Mouse (Mus musculus) spleen, adult 2 months (tissue): Measurements from ENCODE around the gene Resp18.
"Not testable (repeated sequence)": the region's sequence is repeated elsewhere in the genome, so short reads cannot be mapped to it uniquely, and the experiment has no call there.

ENCODE experiments used
- CTCF ChIP-seq: fragments of 200-500 bp; IDR thresholded peaks from 2 replicates; pipeline ENCODE4 v1.5.1; 2011; ENCODE audit warnings: mild to moderate bottlenecking, inconsistent platforms; ENCODE audit not compliant: insufficient read depth, insufficient read length, insufficient replicate concordance; ENCODE audit errors: extremely low read depth
- POLR2A ChIP-seq: fragments of 200-500 bp; IDR thresholded peaks from 2 replicates; pipeline ENCODE4 v1.6.1; 2011; ENCODE audit warnings: low read depth, low read length, inconsistent platforms

GRCm38 (mm10) chr1:75232489-75232888 lies 45.7 kb downstream of the Resp18 start:
- not testable (repeated sequence) for TF ChIP-seq CTCF, POLR2A
